Mouse (Mus musculus) mouse embryonic stem cell (cell line): ENCODE results near the gene Spo11.

Source experiments
- in situ Hi-C, 2 experiments: fragments of 300-500 bp; cut with MboI; formaldehyde crosslinking; loops; 1 replicate in 1 of 2; 3 replicates in 1 of 2; pipeline ENCODE4 v1.14.3; 2019 to 2020; ENCODE audit warnings: low sequenced_read_pairs in 2 of 2, low pct_unique_long_range_greater_than_20kb in 1 of 2, mixed read lengths in 1 of 2; ENCODE audit not compliant: unreplicated experiment in 1 of 2

Gene Spo11

DNA sequence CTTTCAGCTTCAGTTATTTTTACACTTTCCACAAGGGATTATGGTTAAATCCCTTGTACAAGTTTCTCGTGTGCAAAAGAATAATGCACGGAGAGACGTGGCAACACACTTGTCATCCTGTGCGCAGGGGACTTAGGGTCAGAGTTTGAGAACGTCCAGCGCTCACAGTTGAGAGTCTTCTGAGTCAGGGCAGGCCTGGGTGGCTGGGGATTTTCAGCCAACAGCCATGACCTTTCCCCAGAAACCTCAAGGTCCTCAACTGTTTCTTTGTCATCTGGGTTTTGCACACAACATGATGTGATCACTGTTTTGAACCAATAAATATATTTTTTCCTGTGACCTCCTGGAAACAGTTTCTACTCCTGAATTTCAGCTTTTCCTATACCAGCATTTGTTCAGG, 12.7 kb downstream of the Spo11 start:
- in situ Hi-C loops: loop anchor here in 1 of 2 experiments (5.0 to 25.0 kb wide), 3 partner anchors 95 to 503 kb away; no protein-coding TSS in a partner anchor

DNA sequence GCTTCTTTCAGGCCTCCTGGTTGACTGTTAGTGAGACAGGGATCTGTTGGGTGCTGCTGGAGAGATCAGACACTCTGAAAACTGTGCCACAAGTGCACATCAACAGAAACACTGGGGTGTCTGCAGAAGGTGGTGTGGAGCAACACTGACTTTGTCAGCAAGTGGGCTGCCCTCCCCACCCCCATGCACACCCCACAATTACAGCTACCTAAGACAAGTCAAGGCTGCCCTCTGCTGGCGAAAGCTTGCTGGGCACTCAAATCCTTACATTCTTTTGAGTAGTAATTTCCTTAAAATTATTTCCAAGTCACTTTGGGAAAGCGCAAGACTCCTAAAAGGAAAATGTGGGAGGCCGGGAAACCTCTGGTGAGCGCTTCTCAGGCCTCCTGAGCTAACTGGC, 18.7 kb downstream of the Spo11 start:
- in situ Hi-C loops: loop anchor here (5.0 to 25.0 kb wide), 3 partner anchors 86 to 509 kb away; no protein-coding TSS in a partner anchor

DNA sequence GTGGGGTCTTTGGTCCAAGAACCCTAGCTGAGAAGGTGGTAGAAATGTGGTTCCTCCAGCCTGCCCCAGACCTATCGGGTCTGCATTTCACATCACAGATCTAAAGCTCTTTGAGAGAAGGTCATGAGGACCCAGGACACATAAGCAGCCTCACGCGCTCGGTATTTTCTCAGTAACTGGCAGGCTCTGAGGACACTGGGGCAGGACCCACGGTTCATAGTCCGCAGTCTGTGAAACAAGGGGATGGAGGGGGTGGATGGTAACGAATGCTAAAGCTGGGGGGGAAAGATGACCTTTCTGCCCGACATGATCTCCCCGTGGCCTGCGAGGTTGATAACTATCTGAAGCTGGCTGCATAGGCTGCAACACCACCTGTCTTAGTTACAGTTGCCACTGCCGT, 20.2 kb downstream of the Spo11 start:
- in situ Hi-C loops: loop anchor here (5.0 to 25.0 kb wide), 3 partner anchors 85 to 510 kb away; no protein-coding TSS in a partner anchor

DNA sequence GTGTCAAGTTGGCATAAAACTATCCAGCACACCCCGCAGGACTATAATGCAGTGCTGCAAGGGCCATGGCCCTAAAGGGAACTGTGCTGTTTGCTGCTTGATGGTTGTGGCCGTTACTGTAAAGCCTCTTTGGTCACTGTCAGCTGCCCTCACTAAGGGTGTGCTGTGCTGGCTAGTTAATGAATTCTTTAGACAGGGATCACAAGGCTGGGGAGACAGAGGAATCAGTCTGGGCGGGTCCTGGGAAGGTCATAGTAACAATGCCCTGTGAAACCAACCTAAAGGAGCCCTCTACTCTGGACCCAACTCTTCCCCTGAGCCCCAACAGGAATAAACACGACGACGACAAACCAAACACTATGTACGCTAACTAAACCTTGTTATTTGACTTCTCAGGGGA, 21.0 kb downstream of the Spo11 start:
- in situ Hi-C loops: loop anchor here (5.0 to 25.0 kb wide), 3 partner anchors 84 to 511 kb away; no protein-coding TSS in a partner anchor

DNA sequence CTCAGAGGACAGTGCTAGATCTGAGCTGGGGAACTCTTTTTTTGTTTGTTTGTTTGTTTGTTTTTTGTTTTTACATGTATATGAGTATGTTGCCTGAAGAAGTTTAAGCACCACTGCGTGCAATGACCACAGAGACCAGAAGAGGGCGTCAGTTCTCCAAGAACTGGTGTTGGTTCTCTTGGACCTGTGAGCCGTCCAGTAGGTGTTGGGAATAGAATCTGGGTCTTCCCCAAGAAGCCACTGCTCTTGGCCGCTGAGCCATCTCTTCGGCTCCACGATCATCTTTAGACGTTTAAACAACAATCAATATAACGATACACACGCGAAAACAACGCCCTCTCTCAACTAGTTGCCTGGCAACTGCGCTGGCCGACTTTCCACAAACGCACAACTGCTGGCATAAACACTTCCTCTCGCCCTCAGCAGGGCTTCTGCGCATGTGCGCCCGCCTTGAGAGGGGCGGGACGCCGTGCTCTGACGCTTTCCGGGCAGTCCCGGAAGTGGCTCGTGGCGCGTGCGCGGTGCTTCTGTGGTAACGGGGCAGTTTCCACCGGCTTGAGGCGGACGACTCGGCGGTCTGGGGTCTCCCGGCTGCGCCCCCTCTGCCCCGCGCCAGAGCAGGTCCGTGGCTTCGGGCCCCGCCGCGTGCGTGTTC, 22.3 kb downstream of the Spo11 start, which contains the start of gene Rae1:
TSS of gene Rae1 (plus strand) at position 488 of the 655 bp plus-strand sequence.
- in situ Hi-C loops: loop anchor here (5.0 to 25.0 kb wide), 3 partner anchors 83 to 512 kb away; no protein-coding TSS in a partner anchor

DNA sequence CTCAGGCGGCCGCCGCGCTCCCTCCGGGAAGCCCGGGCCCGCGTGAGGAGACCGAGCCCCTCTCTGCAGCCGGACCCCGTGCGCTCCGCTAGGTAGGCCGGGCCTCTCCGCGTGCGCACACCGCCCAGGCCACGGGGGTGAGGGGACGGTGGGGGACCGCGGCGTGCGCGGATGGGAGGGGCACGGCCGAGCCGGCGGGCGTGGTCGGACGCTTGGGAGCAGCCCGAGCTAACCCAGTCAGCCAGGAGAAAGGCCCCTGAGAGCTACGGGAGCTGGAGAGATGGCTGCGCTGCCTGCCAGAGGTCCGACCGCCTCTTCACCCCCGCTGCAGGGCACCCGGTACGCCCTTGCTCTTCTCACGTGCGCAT, 22.8 kb downstream of the Spo11 start:
- in situ Hi-C loops: no loop called here

DNA sequence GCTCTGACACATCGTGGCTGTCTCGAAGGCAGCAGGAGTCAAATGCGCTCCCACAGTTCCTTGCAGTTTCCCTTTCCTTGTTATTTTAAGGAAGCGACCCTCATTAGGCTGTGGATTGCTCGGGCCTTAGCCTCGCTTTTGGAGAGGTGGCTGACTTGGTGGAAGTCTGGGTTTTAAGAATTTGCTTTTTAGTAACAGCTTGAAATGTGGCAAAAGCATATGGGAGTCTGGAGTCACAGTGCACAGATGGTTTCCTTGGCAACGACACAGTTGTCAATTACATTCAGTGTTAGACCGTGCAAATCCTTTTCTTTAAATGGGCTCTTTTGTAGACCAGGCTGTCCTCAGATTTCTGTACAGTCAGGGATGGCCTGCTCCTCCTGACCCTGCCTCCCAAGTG, 23.4 kb downstream of the Spo11 start:
- in situ Hi-C loops: no loop called here

DNA sequence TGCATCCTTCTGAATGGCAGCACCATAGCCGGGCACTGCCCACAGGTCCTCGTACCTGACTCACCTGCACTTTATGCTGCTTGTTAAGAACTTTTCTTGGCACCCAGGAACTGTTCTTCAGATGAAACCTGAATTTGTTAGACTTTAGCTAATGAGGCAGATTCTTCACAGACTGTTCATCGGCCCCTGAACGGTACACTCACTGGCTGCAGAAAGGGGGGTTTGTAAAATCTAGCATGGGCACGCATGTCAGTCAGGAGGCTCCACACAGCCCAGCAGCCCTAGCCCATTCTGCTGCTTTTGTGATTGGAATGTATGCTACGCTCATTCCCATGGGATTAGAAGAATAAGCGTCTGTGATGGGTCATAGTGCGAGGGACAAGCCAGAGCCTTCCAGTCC, 26.2 kb downstream of the Spo11 start:
- in situ Hi-C loops: no loop called here

DNA sequence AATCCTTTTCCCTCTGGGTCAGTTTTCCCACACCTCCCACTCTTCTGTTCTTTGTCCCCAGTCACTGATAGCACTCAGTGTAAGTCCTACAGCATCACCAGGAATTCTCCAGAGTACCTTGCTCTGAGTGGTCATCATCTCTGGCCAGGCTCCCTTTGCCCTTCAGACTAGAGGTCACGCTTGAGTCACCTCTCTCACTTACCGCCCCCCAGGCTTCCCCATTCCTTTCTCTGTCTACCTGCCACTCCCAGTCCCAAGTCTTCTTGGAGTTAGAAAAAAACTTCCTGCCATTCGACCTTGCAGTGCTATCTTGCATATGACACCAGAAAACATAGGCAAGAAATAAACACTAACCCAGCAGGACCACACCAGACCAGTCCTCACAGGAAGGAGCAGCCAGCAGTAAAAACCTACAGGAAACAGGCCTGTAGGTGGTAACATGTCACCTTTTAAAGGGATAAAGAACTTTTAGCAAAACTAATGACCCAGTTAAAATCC, 32.8 kb downstream of the Spo11 start:
- in situ Hi-C loops: loop anchor here in 1 of 2 experiments (5.0 kb wide), 1 partner anchor 67 kb away; no protein-coding TSS in a partner anchor

DNA sequence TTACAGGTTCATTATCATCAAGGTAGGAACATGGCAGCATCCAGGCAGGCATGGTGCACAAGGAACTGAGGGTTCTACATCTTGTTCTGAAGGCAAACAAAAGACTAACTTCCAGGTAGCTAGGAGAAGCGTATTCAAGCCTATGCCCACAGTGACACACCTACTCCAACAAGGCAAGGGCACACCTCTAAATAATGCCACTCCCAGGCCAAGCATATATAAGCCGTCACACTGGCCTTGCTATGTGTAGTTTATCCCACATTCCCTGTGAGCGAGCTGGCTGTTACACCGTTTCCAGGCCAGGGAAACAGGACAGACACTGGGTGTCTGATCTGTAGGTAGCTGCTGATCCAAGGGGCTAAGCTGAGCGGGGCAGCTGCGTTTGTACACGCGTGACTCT, 33.9 kb downstream of the Spo11 start:
- in situ Hi-C loops: loop anchor here in 1 of 2 experiments (5.0 kb wide), 1 partner anchor 66 kb away; no protein-coding TSS in a partner anchor

DNA sequence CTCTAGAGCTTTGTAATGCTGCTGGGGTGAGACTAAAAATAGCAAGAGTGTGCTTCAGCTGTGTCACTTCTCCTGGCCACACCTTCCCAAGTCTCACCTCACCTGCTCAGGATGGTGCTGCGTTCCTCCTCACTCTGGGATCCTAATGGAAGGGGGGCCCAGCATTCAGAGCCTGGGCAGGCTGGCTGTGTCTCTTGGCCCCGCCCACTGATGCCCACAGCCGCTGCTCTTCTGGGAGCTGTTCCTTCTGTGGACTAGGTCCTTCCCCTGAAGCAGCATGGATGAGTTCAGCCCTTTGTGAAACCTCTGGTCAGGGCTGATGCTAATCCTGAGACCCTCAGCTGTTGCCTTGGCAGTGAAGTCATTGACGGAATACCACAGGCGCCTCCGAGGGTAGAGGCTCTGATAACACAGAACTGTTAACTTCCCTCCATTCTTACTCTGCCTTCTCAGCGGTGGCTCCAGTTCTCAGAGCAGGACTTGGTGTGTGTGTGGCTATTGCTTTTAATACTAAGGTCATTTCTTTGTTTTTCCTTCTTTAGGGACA, 37.3 kb downstream of the Spo11 start:
- in situ Hi-C loops: loop anchor here in 1 of 2 experiments (5.0 kb wide), 1 partner anchor 62 kb away; no protein-coding TSS in a partner anchor

DNA sequence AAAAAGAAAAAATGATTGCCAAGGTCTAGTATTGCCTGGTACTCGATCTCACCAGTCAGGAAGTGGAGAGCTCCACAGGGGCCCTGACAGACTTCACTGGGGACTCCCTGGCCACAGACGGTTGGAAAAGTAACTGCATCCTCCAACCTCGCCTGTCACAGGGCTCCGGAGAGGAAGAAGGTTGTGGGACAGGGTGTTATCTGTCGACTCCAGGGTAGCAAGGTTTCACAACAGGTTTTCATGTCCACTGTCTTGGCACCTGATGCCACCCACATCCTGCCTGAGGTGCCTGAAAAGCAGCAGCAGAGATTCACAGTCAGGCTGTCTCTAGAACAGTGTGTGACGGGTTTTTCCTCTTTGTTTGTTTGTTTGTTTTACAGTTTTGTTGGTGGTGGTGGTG, 40.4 kb downstream of the Spo11 start:
- in situ Hi-C loops: no loop called here

DNA sequence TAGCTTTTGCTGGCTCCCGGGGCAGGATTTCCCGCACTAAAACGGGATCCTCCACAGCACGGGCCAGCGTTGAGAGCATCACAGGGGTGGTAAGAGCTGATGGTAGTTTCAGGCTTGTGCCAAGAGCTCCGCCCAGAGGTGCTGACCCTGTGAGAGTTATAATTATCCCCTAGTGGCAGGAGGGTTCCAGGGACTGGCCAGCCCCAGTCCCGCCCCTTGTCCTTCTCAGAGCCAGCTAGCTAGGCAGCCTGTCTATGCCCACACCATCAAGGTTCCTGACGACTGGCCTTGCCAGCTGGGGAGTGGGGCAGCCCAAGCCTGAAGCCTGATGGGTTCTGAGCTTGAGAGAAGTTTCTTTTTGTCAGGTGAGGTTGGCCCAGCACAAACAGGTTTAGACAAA, 41.1 kb downstream of the Spo11 start:
- in situ Hi-C loops: no loop called here

DNA sequence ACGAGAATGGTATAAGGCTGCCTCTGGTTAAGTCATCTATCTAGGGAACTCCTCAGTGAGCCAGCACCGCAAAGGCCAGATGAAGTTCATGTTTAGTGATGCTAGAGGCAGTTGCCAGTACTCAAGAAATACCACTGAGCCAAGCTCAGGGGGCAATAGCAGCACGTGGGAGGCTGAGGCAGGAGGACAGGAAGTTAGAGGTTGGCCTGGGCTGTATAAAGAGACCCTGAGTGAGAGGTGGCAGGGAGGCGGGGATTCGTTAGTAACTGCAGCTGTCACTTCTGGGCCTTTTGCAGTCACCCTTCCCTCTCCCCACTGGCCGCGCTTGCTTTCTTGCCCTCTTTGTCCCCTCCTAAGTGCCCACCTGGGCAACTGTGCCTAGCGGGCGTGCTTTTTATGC, 41.8 kb downstream of the Spo11 start:
- in situ Hi-C loops: no loop called here

DNA sequence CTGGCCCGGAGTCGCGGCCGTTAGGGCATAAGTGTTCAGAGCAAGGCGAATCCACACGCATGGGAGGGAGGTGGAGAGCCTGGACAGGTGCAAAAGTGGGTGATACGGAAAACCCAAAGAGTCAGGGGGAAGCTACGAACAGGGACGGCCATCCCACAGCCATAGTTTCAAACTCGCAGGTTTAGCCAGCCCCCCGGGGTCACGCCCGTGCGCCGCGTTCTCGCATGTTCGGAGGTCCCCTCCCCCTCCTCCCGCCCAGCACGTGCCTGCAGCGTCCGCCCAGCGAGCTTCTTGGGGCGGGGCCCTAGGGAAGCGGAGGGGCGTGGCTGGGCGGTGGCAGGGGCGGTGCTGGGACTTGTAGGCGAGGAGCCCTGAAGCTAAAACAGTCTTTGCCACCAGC, 42.3 kb downstream of the Spo11 start:
- in situ Hi-C loops: no loop called here

DNA sequence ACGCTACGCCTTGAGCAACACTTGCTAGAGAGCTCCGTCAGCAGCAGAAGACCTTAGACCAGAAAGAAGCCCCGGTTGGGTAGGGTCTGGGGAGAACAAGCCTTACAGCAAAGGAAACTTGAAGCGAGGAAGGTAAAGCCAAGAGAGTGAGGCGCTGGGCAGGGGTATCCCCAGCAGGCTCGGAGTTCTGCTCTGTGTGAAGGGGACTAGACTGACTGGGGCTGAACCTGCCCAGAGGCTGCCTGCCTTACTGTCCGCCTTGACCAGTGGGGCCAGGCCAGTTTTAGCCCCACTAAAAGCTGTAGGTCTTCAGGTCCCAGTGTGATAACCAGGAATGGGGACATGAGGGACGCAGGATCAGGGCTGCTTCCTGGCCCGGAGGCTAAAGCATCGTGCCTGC, 42.9 kb downstream of the Spo11 start, which contains the start of gene Rbm38:
TSS of gene Rbm38 (plus strand) at position 69 of the 400 bp plus-strand sequence.
- in situ Hi-C loops: no loop called here

DNA sequence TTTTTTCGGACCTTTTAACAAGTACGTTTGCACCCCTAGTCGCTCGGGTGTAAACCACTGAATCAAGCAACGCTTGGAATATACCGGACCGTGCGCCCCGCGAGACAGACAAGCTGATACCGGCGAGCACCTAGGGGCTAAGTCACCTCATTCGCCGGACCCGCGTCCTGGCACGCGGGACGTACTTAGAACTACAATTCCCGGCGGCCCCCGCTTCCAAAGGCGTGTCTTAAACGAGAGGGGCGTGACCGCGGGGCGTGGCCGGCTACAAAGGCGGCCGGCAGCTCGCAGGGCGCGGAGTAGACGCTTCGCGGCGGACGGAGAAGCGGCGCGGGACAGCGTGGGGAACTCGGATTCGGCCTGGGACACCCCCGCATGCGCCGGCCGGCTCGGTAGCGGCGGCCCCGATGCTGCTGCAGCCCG, 44.1 kb downstream of the Spo11 start:
- in situ Hi-C loops: no loop called here

DNA sequence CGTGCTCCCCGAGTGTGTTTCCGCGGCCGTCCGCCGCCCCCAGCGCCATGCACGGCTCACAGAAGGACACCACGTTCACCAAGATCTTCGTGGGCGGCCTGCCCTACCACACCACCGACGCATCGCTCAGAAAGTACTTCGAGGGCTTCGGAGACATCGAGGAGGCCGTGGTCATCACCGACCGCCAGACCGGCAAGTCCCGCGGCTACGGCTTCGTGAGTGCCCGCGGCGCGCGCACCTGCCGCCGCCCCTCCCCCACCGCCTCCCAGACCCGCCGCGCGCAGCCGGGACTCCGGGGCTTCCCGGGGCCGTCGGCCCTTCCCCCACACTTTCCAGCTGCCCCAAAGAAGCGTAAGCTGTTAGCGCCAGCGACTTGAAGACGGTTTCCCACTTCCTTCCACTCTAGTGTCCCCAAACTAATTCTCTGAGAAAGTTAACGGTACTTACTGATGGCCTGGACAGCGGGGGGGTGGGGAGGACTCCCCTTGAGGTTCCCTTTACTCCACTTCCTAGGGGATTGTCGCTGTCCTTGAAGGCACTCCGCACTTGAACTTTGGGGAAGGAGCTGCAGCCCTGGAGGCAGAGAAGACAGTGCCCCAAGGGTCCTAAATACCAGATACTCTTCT, 44.7 kb downstream of the Spo11 start:
- in situ Hi-C loops: no loop called here

DNA sequence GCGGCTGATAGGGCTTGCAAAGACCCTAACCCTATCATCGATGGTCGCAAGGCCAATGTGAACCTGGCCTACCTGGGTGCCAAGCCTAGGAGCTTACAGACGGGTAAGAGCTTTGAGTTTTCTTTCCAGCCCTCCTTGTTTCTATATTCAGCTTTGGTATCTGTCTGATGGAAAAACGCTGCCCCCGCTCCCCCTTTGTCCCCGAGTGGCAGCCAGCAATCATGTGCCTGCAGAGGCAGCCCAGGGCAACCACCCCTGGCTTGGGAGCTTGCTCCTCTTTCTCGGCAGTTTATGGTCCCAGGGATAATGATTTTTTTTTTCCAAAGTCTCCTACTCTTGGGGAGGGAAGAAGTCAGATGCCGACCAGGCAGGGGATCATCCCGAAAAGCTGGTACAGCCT, 45.3 kb downstream of the Spo11 start:
- in situ Hi-C loops: no loop called here
